Mouse (Mus musculus): ENCODE results near the gene Slc39a10. TPM values are rescaled to one million over a fixed set of nuclear protein-coding genes. Genes with fewer than 3 reads are reported as not detected.

Gene Slc39a10
- total RNA-seq, 1 experiment from 2014 or later = 9.0 TPM

DNA sequence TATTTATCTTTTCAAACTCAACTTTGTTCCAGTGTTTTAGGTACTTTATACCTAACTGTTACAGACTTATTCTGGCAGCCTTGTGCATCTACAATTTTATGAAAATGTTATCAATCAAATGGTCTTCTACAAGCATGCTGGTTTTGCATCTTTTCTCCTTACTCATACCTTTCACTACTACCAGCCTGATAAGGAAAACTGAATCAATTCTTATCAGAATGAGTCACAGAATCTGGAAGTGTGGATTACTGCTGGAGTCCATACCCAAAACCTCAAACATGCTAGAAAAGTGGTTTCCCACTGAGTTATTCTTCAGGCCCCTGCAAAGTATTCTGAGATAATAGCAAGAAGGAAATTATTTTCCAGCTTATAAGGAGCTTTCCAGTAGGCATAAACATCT lies 12.7 kb downstream of the Slc39a10 start:
- ATAC-seq (replicated peaks; ENCODE audit: insufficient number of reproducible peaks, low FRiP score, low TSS enrichment, poor library complexity, severe bottlenecking) = no peak

DNA sequence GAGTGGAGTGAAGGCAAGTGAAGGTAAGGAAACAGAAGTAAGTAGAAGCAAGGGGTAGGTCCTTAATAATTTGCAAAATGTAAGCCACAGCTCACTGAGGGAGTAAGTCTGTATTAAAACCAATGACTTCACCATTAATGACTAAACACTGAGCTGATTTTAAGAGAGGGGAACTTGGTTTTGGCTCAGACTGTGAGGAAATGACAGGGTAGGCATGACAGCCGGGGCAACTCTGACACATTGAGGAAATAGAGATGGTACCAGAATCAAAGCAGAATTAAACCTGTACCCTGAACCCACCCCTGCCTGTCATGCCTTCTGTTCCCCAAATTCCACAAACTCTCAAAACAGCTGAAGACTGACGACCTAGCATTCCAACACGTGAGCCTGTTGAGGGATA lies 18.9 kb downstream of the Slc39a10 start:
- ATAC-seq (replicated peaks; ENCODE audit: insufficient number of reproducible peaks, low FRiP score, low TSS enrichment, poor library complexity, severe bottlenecking) = no peak

DNA sequence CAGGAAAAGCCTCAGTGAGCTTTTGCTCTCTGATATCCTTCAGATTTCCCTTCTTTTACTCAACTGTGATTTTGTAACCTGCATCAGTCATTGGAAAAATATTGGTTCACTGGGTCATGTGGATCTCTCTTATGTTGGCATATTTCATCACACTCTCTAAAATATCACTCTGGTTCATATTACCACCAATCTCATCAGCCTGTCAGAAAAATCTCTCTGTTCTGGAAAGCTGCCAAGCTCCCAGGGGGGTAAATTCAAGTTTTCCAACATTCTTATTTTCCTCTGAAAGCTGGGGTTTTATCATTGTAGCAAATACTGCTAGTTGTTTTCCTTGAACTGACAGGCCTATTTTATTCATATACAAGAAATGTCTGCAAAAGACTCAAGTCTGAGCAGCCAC lies 22.9 kb downstream of the Slc39a10 start:
- ATAC-seq (replicated peaks; ENCODE audit: insufficient number of reproducible peaks, low FRiP score, low TSS enrichment, poor library complexity, severe bottlenecking) = no peak

DNA sequence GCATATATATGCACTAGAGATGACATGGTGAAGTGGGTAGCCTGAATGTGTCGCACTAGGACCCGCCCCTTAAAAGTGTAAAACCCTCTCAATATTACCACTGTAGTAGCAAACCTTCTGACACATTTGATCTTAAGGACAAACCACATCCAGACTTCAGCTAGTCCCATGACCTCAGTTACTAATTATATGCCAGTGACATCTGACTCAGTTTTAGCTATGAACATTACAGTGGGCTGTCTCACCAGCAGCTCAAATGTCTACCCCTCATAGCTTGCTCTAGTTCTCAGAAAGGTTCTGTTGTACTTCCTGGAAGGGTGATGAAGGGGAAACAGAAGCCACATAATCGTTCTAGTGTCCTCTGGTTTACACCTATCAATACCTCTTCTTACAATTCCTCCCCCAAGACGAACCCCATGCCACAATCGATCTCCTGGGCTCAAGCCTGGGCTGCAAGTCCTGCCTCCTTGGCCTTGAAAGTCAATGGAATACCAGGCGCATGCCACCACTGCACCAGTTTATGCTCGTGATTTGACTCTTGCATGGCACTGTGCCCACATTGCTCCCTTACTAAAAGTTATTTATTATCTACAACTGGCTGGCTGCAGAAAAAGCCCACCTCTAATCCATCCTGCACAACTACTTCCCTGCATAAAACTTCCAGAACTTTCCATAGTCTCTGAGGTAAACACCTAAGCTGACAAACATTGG lies 28.3 kb downstream of the Slc39a10 start:
- ATAC-seq (replicated peaks; ENCODE audit: insufficient number of reproducible peaks, low FRiP score, low TSS enrichment, poor library complexity, severe bottlenecking) = peak; percentile 63; the same call in 1 of the 2 replicates

DNA sequence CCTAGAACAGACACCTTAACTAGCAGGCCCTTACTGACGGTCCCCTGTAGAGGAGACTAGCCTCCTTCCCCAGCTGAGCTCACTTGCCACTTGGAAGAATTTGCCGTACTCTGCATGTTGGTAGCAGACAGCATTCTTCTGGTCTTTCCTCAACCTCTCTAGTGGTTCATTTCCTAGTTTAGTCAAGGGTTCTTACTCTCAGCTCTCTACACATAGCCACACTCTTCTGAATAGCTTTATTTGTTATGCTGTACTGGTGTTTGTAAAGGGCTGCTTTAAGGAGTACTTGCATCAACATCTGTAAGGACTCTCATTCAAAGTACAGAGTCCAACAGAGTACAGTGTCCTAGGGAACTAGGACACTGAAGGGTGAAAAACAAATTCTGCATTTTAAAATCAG lies 29.2 kb downstream of the Slc39a10 start:
- no peak for ATAC-seq (replicated peaks; ENCODE audit: insufficient number of reproducible peaks, low FRiP score, low TSS enrichment, poor library complexity, severe bottlenecking)

- no peak for ATAC-seq (replicated peaks; ENCODE audit: insufficient number of reproducible peaks, low FRiP score, low TSS enrichment, poor library complexity, severe bottlenecking)
These were observed 32.6 kb downstream of the Slc39a10 start for GRCm38 (mm10) chr1:46860082-46860481.

- ATAC-seq (replicated peaks; ENCODE audit: insufficient number of reproducible peaks, low FRiP score, low TSS enrichment, poor library complexity, severe bottlenecking) = no peak
These were observed 34.1 kb downstream of the Slc39a10 start for GRCm38 (mm10) chr1:46858579-46858978.

DNA sequence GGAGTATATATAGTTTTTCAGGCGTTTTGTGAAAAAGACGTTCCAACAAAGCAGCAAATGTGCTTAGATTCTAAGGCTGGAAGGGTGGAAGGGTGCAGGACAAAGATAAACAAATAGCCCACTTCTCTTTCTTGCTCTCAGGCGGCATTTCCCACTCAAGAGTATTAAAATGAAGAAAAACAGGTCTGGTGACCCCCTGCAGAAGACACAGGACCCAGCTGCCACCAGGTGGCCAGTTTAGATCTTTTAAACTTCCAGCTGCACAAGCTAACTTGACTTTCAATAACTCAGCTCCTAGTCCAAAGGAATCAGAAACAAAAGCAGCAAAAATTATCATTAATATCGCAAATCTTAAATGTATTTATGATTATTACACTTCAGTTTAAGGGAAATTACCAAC lies 36.2 kb downstream of the Slc39a10 start:
- ATAC-seq (replicated peaks; ENCODE audit: insufficient number of reproducible peaks, low FRiP score, low TSS enrichment, poor library complexity, severe bottlenecking) = no peak

DNA sequence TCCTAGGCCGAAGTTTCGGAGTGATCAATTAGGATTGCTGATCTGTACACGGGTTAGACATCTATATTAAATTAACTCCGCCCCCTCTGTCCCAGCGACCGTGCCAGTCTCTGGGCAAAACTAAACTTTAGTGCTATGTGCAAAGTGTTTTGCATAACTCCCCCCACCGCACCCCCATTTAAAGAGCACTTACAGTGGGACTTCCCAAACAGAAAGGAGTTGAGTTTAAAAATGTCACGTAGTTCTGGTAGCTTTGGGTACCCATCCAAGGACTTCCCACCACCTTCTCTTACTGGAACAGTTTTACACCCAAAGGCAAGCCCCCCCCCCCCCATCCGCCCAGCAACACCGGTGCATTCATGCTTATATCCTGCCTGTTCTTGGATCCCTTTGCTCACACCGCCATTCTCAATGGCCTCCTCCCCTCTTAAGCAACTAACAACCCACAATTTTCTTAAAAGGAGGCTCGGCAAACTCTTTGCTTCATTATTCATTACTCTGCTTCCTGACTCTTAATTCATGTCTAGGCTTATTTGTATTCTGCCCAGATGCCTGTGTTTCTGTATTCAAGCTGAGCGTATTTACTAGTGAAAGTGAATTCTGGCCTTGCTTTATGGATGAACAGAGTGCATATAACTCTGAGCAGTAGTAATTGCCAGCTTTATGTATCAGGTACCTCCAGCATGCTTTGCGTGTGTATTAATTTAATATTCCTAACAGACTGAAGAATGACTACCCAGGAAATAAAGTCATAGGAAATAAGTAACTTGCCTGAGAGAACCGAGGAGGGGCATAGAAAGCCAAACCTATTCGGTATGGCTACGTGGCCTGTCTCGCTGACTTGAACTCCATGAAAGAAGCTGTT lies 38.4 kb downstream of the Slc39a10 start:
- ATAC-seq (replicated peaks; ENCODE audit: insufficient number of reproducible peaks, low FRiP score, low TSS enrichment, poor library complexity, severe bottlenecking) = peak; percentile 72

DNA sequence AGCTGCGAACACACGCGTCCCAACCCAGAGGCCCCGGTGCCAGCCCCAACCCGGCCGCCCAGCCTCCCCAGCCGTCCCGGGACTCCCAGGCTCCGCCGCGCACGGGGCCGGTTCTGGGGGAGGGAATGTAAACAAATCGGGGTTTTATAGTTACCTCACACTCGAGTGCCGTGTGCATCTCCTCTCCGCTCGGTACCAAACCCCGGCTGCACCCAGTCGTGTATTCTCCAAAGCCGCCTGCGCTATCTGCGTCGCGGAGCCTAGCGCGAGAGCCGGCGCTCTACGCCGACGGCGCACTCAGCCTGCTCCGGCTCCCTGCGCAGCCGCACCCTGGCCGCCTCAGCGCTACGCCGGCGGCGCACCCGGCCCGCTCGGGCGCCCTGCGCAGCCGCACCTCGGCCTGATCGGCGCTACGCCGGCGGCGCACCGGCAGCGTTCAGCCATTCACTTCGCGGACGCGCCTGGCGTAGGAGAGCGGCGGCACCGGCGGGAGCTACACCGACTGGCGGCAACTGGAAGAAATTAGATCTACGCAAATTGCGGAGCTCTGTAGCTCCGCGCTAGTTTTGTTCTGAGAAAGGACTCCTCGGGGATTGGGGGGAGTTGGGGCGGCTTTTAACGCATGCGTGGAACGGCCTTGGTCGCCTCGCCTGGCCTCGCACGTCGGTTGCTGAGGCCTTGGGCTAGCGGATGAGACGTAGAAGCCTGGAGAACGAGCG lies 39.2 kb downstream of the Slc39a10 start:
- peak; percentile 80 for ATAC-seq (replicated peaks; ENCODE audit: insufficient number of reproducible peaks, low FRiP score, low TSS enrichment, poor library complexity, severe bottlenecking)

GRCm38 (mm10) chr1:46852600-46853272 lies 39.9 kb downstream of the Slc39a10 start:
- 0 out of 2 replicates have a peak, but pooled peaks have one; percentile 18 for ATAC-seq (replicated peaks; ENCODE audit: insufficient number of reproducible peaks, low FRiP score, low TSS enrichment, poor library complexity, severe bottlenecking)

DNA sequence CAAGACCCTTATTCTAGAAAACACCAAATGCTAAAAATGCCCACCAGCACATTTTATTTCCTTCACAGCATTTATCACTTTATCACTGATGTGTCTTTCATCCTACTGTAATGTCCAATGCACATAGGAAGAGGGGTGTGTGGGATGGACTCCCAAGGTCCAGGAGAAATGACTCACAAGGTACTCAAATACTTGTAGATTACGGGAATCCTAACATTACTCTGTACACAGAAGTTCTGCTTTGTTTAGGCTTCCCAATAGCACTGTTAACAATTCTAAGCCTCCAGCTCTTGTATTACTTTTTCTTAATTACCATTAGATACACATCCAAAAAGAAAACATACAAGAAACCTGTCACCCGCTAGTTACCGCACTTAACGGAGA lies 40.4 kb downstream of the Slc39a10 start:
- ATAC-seq (replicated peaks; ENCODE audit: insufficient number of reproducible peaks, low FRiP score, low TSS enrichment, poor library complexity, severe bottlenecking) = no peak

- ATAC-seq (replicated peaks; ENCODE audit: insufficient number of reproducible peaks, low FRiP score, low TSS enrichment, poor library complexity, severe bottlenecking) = no peak
These were observed 41.1 kb downstream of the Slc39a10 start for GRCm38 (mm10) chr1:46851586-46851985.

DNA sequence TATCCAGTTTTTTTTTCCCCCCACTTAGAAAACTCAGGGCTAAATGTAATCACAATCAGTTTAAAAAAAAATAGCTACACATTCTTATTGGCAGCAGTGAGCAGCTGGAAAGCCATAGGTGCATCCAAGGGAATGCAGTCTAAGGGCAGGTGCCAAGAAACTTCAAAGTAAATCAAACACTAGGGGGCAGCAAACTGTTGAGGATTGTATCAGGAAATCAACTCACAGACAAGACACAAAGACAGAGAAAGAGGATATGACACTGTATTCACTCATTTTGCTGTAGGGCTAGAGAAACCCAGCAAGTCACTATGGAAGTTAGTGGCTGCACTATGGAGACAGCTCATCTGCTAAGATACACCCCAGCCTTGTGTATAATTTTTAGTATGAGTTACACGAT lies 42.9 kb downstream of the Slc39a10 start:
- ATAC-seq (replicated peaks; ENCODE audit: insufficient number of reproducible peaks, low FRiP score, low TSS enrichment, poor library complexity, severe bottlenecking) = peak; percentile 36

GRCm38 (mm10) chr1:46845221-46845620 lies 47.4 kb downstream of the Slc39a10 start:
- ATAC-seq (replicated peaks; ENCODE audit: insufficient number of reproducible peaks, low FRiP score, low TSS enrichment, poor library complexity, severe bottlenecking) = no peak

DNA sequence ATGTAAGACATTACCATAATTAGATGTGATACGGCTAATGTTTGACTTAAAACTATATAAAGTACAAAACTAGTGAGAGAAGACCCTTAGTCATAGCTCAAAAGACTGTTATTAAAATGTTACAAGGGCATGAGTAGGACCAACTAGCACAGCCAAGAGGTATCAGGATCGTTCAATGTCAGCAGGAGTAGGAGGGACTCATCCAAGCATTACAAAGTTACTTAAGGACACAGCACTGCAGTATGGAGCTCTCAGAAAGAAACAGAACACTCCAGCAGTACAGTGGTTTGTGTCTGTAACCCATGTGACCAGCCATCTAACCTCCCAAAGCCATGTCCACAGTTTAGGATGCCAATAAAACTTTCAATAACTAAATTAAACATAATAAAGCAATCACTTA lies 48.4 kb downstream of the Slc39a10 start:
- ATAC-seq (replicated peaks; ENCODE audit: insufficient number of reproducible peaks, low FRiP score, low TSS enrichment, poor library complexity, severe bottlenecking) = no peak

GRCm38 (mm10) chr1:46843406-46843805 lies 49.2 kb downstream of the Slc39a10 start:
- no peak for ATAC-seq (replicated peaks; ENCODE audit: insufficient number of reproducible peaks, low FRiP score, low TSS enrichment, poor library complexity, severe bottlenecking)

- peak; percentile 98 for ATAC-seq (replicated peaks; ENCODE audit: insufficient number of reproducible peaks, low FRiP score, low TSS enrichment, poor library complexity, severe bottlenecking)
These were observed 60.7 kb downstream of the Slc39a10 start for GRCm38 (mm10) chr1:46831927-46832326.

Data from monocyte, adult 5-6 weeks (primary cell).